Mouse (Mus musculus) liver, embryonic 14.5 days (tissue): ENCODE measurements around the gene Pif1.

Source experiments
- CTCF ChIP-seq: IDR thresholded peaks from 2 replicates; pipeline ENCODE4 v1.5.1; 2016; ENCODE audit warnings: antibody characterized with exemption, low read depth, control low read depth
- EP300 ChIP-seq: IDR thresholded peaks from 2 replicates; pipeline ENCODE4 v1.6.1; 2016; ENCODE audit warnings: antibody characterized with exemption, low read depth

DNA sequence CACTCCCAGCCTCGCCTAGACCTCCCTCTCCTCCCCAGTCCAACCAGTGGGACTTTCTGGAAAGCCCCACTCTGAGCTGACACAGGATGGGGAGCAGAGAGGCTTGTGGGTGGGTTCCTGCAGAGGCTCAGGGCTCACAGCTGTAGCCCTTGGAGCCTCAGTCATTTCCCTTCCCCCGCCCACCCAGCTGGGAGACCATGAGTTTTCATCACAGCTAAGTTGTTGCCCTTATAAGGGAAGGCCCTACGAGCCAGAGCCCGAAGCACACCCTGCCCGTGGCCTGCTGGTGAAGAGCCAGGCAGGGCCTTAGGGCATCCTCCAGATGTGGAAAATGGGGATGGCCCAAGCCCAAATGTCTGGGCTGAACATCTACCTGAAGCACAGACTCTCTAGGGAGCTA lies 35.9 kb upstream of the Pif1 start:
- TF ChIP-seq CTCF = no peak
- TF ChIP-seq EP300 = no peak
